Mouse (Mus musculus) urinary bladder, postnatal 25 days (tissue): ENCODE results near the gene Grb7.
A peak's percentile ranks its signal among the peaks of the same experiment; 100 is the strongest.

Source experiments
- DNase-seq: peaks from one replicate; pipeline ENCODE4 v3.0.0; 2022; ENCODE audit warnings: low spot score

The Grb7 gene

GRCm38 (mm10) chr11:98445679-98446078 is 515 bp upstream of the Grb7 start:
- DNase-seq = no peak

GRCm38 (mm10) chr11:98446562-98447474 is 624 bp downstream of the Grb7 start:
- DNase-seq = no peak

- DNase-seq = no peak
These were observed 1.3 kb downstream of the Grb7 start for GRCm38 (mm10) chr11:98447475-98447834.

GRCm38 (mm10) chr11:98448191-98448790 is 2.1 kb downstream of the Grb7 start:
- DNase-seq = no peak

- no peak for DNase-seq
These were observed 3.2 kb downstream of the Grb7 start for GRCm38 (mm10) chr11:98449419-98449818.

GRCm38 (mm10) chr11:98449921-98450771 is 4.0 kb downstream of the Grb7 start:
- DNase-seq = no peak

GRCm38 (mm10) chr11:98455484-98455883 is 9.3 kb downstream of the Grb7 start:
- no peak for DNase-seq

GRCm38 (mm10) chr11:98456545-98456944 is 10.4 kb downstream of the Grb7 start:
- DNase-seq = no peak

- no peak for DNase-seq
These were observed 10.8 kb downstream of the Grb7 start for GRCm38 (mm10) chr11:98456945-98457344.

GRCm38 (mm10) chr11:98457367-98458120 is 11.3 kb downstream of the Grb7 start:
- peak; percentile 93 for DNase-seq

GRCm38 (mm10) chr11:98458121-98458990 is 12.2 kb downstream of the Grb7 start:
- no peak for DNase-seq

- DNase-seq = no peak
These were observed 13.0 kb downstream of the Grb7 start for GRCm38 (mm10) chr11:98459071-98459741.

- no peak for DNase-seq
These were observed 13.7 kb downstream of the Grb7 start for GRCm38 (mm10) chr11:98459860-98460259.

- DNase-seq = no peak
These were observed 15.0 kb downstream of the Grb7 start for GRCm38 (mm10) chr11:98461109-98461720.

- no peak for DNase-seq
These were observed 16.1 kb downstream of the Grb7 start for GRCm38 (mm10) chr11:98462255-98462654.

- DNase-seq = no peak
These were observed 17.7 kb downstream of the Grb7 start for GRCm38 (mm10) chr11:98463911-98464310.

GRCm38 (mm10) chr11:98464516-98464915 is 18.3 kb downstream of the Grb7 start:
- no peak for DNase-seq

- DNase-seq = no peak
These were observed 23.8 kb downstream of the Grb7 start for GRCm38 (mm10) chr11:98469761-98470714.

- DNase-seq = no peak
These were observed 24.6 kb downstream of the Grb7 start for GRCm38 (mm10) chr11:98470795-98471194.
